Mouse (Mus musculus) urinary bladder, postnatal 14 days (tissue): Measurements from ENCODE around the gene Wnt2.

Experiments
- DNase-seq: peaks from one replicate; pipeline ENCODE4 v3.0.0; 2021; ENCODE audit warnings: low spot score

The Wnt2 gene

DNA sequence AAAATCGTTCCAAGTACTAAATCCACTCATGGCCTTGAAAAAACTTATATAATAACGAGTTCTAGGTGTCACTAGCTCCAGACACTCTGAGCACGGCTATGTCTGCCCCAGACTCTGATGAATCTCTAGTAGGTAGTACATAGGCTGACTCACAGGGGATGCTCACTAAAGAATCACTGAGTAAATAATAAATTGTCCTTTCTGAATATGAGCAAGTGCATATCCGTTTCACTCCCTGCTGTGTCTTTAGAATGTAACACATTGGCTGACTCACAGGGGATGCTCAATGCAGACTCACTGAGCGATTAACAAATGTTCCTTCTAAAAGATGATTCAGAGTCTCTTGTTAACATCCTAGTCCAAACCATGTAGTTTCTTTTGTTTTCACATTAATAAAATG is 52.1 kb downstream of the Wnt2 start:
- DNase-seq, result no peak

- no peak for DNase-seq
These were observed 53.2 kb downstream of the Wnt2 start for GRCm38 (mm10) chr6:17977165-17977564.

DNA sequence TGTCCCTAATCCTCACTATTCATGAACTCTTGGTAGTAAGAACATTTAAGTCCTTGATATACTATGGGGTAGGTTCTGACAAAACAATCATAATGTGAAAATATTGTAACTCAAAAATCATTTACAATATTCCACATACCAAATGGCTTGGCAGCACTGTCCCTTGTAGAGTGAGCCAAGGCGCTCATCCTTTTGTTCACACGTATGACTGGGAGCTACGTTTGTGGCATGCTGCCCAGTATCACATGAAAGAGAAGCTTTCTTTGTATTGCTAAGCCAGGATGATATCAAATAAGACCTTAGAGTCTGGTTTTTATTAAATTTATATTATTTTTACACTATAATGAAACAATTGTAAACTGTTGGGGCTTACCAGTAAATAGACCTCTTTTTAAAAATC is 56.0 kb downstream of the Wnt2 start:
- no peak for DNase-seq

DNA sequence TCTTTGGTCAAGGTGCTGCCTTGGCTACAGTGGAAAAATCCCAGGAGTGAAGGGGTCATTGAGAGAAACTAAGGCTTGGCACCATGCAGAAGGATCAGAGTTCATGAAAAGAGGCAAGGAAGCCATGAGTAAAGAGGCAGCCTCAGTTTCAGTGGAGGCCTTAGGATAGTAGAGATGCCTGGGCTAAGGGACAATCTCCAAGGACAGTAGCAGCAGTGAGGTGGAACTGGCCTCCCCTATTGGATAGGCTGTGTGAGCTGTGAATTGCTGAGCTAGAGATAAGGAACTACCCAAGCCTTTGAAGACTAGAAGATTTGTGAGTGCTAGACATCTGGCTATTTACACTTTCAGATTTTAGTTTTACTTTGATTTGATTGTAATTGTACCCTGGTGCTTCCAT is 59.0 kb downstream of the Wnt2 start:
- no peak for DNase-seq

- no peak for DNase-seq
These were observed 60.6 kb downstream of the Wnt2 start for GRCm38 (mm10) chr6:17969815-17970214.

DNA sequence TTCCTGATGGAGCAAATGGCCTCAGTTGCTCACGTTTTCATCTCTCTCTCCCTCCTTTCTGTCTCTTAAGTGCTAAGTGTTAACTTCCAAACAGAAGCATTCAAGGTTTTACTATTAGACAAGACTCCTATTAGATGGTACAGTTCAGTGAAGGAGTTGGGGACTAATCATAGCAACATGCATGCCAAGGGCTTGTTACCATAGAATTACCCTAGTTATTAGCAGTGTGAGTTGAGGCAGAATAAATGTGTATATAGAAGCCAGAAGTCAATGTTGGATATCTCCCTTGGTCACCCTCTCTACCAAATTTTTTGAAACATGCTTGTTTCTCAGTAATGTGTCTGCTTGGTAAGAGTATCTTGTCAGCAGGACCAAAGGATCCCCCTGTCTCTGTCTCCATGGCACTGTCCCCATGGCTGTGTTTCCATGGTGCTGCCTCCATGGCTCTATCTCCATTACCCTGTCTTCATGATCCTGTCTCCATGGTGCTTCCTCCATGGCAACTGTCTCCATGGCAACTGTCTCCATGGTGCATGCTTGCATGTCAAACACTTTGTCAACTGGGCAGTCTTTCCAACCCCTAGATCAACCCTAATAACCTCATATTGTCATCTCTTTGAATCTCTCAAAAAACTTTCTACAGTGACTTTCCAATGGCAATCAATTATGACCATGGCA is 61.8 kb downstream of the Wnt2 start:
- DNase-seq, result no peak

DNA sequence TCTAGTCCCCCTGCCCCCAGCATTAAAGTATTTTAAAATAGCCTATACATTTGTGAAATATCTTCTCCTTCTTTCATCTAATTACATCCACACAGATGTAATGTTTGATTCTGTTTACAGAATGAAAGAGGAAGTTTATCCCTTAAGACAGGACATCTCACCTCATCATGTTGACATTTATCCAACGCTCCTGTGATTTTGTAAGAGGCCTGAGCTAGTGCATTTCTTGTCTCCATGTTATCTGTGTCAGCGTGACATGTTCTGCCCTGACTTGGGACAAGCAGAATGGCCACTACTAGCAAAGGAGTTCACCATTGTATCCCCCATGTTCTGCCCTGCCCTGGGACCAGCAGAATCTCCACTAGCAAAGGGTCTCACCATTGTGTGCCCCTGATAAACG is 66.9 kb downstream of the Wnt2 start:
- DNase-seq, result no peak

- no peak for DNase-seq
These were observed 78.6 kb downstream of the Wnt2 start for GRCm38 (mm10) chr6:17951779-17952178.

- no peak for DNase-seq
These were observed 81.3 kb downstream of the Wnt2 start for GRCm38 (mm10) chr6:17949103-17949502.

- DNase-seq, result no peak
These were observed 83.1 kb downstream of the Wnt2 start for GRCm38 (mm10) chr6:17947130-17947831.

GRCm38 (mm10) chr6:17946456-17946855 is 83.9 kb downstream of the Wnt2 start:
- no peak for DNase-seq

DNA sequence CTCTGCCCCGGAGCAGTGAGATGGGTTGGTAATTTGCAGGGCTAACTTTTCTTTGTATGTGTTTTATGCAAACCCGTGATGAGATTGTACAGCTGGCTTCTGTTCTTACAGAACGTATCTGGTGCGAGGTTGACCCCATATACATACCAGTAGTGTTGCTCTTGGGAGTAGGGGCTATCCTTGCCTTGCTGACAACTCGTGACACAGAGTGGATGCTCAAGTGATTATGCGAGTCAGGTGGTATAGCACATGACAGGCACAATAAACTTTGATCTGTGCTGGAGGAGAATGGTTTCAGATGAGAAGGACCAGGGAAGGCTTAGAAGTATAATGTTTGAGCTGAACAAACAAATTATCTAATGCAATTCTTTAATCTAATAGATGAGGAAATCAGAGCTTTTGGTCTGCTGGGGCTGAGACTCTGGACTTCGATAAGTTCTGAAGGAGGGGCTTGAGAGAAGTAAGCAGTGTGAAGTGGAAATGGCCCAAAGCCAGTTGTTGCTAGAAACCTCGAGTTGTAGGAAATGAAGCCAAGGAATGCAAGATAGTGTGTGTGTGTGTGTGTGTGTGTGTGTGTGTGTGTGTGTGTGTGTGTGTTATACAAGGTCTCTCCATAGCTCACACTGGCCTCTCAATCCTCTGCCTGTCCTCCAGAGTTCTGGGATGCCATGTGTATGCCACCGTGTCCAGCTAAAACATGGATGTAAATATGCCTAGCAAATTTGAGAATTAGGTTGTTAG is 86.3 kb downstream of the Wnt2 start:
- DNase-seq, result no peak

DNA sequence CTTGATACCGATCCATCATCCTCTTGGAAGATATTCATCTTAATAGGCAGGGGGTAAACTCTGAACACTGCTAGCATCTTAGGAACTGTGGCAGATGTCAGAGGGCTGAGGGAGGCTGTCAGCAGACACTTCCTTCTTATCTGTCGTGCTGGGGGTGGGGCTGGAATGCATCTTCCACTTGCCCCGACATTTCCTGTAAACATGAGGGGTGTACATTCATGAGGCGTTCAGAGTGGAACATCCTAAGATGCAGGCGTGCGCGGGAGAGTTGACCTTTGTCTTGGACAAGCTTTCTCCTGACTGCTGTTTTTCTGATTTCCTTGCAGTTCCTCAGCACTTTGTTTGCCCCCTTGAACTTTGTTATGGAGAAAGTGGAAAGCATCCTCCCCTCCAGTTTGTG is 88.0 kb downstream of the Wnt2 start:
- DNase-seq, result no peak

DNA sequence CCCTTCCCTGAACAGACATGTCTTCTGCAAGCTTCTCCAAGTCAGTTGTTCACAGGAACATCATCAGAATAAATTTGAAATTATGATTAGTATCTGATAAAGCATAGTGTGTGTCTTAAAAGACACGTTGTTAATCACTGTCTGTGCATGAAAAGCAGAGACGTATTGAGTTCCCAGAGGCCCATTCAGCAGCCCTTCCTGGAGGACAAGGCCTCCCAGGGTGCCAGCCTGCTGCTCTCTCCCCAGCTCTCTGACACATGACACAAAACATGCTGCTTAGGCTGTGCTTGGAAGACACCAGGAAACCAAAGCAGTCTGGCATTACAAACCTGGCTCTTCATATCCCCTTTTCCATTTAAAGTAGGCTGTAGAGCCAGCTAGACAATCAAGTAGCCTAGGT is 88.5 kb downstream of the Wnt2 start:
- DNase-seq, result no peak
